Mouse (Mus musculus) neural tube, embryonic 14.5 days (tissue): ENCODE measurements at regions not wholly inside any gene's neighbourhood (a gene's known extent, or its start where the extent isn't known, plus 50 kb on each side); places are given as distances from the start of the nearest gene placed in this dataset.

Source experiments
- ATAC-seq: fragments of 200-750 bp; cut with Nextera tagmentation; 2 replicates; pipeline ENCODE4 v1.8.0; 2017; ENCODE audit warnings: low read depth, mild to moderate bottlenecking, moderate TSS enrichment, moderate library complexity
- H3K27ac ChIP-seq: fragments of 300-500 bp; sonication (generic); 2 replicates; pipeline ENCODE4 v1.5.1; 2014; ENCODE audit warnings: low read depth, mild to moderate bottlenecking, control low read depth, low read length, moderate library complexity, mixed read lengths
- H3K27me3 ChIP-seq: fragments of 300-500 bp; sonication (generic); 2 replicates; pipeline ENCODE4 v1.6.1; 2014; ENCODE audit warnings: low read length; ENCODE audit not compliant: control insufficient read depth, insufficient read depth
- H3K36me3 ChIP-seq: fragments of 300-500 bp; sonication (generic); 2 replicates; pipeline ENCODE4 v1.6.1; 2014; ENCODE audit warnings: low read length, mixed read lengths; ENCODE audit not compliant: control insufficient read depth, insufficient read depth
- H3K4me1 ChIP-seq: fragments of 300-500 bp; sonication (generic); 2 replicates; pipeline ENCODE4 v1.6.1; 2014; ENCODE audit warnings: low read length; ENCODE audit not compliant: control insufficient read depth, insufficient read depth
- H3K4me2 ChIP-seq: fragments of 300-500 bp; sonication (generic); 2 replicates; pipeline ENCODE4 v1.6.1; 2014; ENCODE audit warnings: mild to moderate bottlenecking, low read depth, low read length, control low read depth
- H3K4me3 ChIP-seq: fragments of 300-500 bp; sonication (generic); 2 replicates; pipeline ENCODE4 v1.5.1; 2014; ENCODE audit warnings: low read depth, low read length, control low read depth, mixed read lengths
- H3K9ac ChIP-seq: fragments of 300-500 bp; sonication (generic); replicated peaks from 2 replicates; pipeline ENCODE4 v1.6.1; 2014; ENCODE audit warnings: low read depth, mild to moderate bottlenecking, control low read depth, low read length, mixed read lengths
- H3K9me3 ChIP-seq: fragments of 300-500 bp; sonication (generic); 2 replicates; pipeline ENCODE4 v1.6.1; 2016; ENCODE audit warnings: low read length; ENCODE audit not compliant: control insufficient read depth
- WGBS: fragments of 180-500 bp; shearing (Covaris S2); extraction: QIAGEN DNeasy Blood & Tissue Kit; methylation state at CpG from one replicate; pipeline ENCODE4 v1.1.7; 2014; 5-methylcytosine and 5-hydroxymethylcytosine counted together

DNA sequence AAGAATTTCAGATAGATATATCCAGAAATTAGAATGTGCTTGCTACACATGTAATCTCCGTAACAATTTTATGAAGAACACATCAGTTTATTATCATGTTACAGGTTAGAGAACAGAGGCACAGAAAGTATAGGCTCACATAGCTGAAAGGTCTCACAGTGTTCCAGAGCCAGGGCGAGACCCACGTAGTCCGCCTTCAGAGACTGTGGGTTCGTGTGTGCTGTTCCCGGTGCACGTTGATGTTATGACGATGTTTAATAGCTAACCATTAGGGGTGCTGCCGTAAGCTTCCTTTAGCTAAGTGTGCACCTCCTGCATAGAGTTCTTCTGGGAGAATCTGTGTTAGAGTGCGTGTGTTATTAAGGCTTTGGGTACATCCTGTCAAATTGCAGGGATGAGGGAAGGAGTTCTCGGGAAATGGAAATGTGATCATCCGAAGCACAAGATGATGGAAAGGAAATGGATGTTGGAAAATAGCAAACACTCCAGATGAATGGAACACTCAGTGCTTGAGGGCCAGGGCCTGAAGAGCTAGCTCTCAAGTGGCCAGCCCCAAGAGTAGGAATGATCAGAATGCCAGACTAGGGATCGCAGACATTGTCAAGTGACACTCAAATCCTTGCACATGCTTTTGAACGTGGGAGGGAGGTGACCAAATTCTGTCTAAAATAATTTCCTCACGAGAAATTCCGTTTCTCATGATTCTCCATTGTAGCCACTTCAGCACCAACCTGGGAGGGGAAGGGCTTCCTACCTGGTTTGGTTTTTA is 344.1 kb downstream of the Cd83 start:
- H3K9ac ChIP-seq = no peak overlapping the region

GRCm38 (mm10) chr13:44131916-44132315 is 347.3 kb downstream of the Cd83 start:
- no peaks in the 10 kb centered on the region for H3K36me3 ChIP-seq
- H3K4me2 ChIP-seq = no peak overlapping the region
- no peak overlapping the region for H3K4me3 ChIP-seq
- WGBS = 84% methylated on average over 5 of the region's 5 CpGs
- peaks cover 3% of the 10 kb centered on the region; the same call in 1 of the 2 replicates for H3K4me1 ChIP-seq
- no peak overlapping the region for H3K27ac ChIP-seq
- no peaks in the 10 kb centered on the region for H3K27me3 ChIP-seq
- no peak overlapping the region for H3K9ac ChIP-seq
- no peak for ATAC-seq
- no peaks in the 10 kb centered on the region for H3K9me3 ChIP-seq

More for the DNA sequence above, 344.1 kb downstream of the Cd83 start:
- ATAC-seq = no peak
- no peak overlapping the region for H3K27ac ChIP-seq
- no peaks in the 10 kb centered on the region for H3K36me3 ChIP-seq
- no peak overlapping the region for H3K4me3 ChIP-seq
- H3K4me1 ChIP-seq = peaks cover 3% of the 10 kb centered on the region; the same call in 1 of the 2 replicates
- H3K4me2 ChIP-seq = no peak overlapping the region
- H3K9me3 ChIP-seq = no peaks in the 10 kb centered on the region
- 92% methylated on average over 16 of the region's 16 CpGs for WGBS
- no peaks in the 10 kb centered on the region for H3K27me3 ChIP-seq

- ATAC-seq = no peak
- WGBS = 88% methylated on average over 4 of the region's 4 CpGs
- Histone ChIP-seq H3K27ac (no peak overlapping the region), H3K9ac (no peak overlapping the region), H3K9me3 (no peaks in the 10 kb centered on the region), H3K4me1 (peaks cover 3% of the 10 kb centered on the region; the same call in 1 of the 2 replicates), H3K4me2 (no peak overlapping the region), H3K4me3 (no peak overlapping the region), H3K27me3 (no peaks in the 10 kb centered on the region), H3K36me3 (no peaks in the 10 kb centered on the region)
These were observed 347.9 kb downstream of the Cd83 start for GRCm38 (mm10) chr13:44132510-44132909.

GRCm38 (mm10) chr13:44133436-44133835 is 348.9 kb downstream of the Cd83 start:
- 26% methylated on average over 9 of the region's 9 CpGs for WGBS
- no peak overlapping the region for H3K4me3 ChIP-seq
- no peak for ATAC-seq

GRCm38 (mm10) chr13:44141181-44141580 is 356.6 kb downstream of the Cd83 start:
- Histone ChIP-seq H3K36me3 (no peaks in the 10 kb centered on the region), H3K4me2 (no peak overlapping the region), H3K9ac (no peak overlapping the region), H3K4me1 (no peaks in the 10 kb centered on the region), H3K27ac (no peak overlapping the region), H3K9me3 (no peaks in the 10 kb centered on the region), H3K27me3 (no peaks in the 10 kb centered on the region), H3K4me3 (no peak overlapping the region)
- WGBS = 56% methylated on average over 5 of the region's 5 CpGs
- no peak for ATAC-seq

More at GRCm38 (mm10) chr13:44133436-44133835, 348.9 kb downstream of the Cd83 start:
- H3K9ac ChIP-seq = no peak overlapping the region
- H3K4me2 ChIP-seq = no peak overlapping the region
- peaks cover 3% of the 10 kb centered on the region; the same call in 1 of the 2 replicates for H3K4me1 ChIP-seq
- H3K27ac ChIP-seq = no peak overlapping the region
- H3K36me3 ChIP-seq = no peaks in the 10 kb centered on the region
- H3K27me3 ChIP-seq = no peaks in the 10 kb centered on the region
- H3K9me3 ChIP-seq = no peaks in the 10 kb centered on the region

DNA sequence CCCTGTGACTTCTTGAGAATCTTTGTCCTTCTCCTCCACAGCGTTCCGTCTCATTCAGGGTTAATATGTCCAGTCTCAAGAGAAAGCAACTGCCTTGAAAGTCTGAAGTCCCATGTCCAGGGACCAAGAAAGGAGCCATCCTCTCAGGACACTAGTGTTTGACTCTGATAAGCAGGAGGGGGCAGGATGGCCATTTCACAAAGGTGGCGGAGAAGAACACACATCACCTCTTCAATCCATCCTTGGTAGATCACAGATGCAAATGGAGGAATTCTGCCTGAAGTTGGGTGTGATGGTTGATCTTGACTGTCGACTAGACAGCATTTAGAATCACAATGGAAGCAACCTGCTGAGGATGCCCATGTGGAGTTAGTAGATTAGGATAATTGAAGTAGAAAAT is 360.9 kb downstream of the Cd83 start:
- WGBS = 93% methylated on average over 4 of the region's 4 CpGs
- Histone ChIP-seq H3K9me3 (no peaks in the 10 kb centered on the region), H3K4me2 (no peak overlapping the region), H3K4me1 (no peaks in the 10 kb centered on the region), H3K27ac (no peak overlapping the region), H3K36me3 (no peaks in the 10 kb centered on the region), H3K4me3 (no peak overlapping the region), H3K9ac (no peak overlapping the region), H3K27me3 (no peaks in the 10 kb centered on the region)
- no peak for ATAC-seq

DNA sequence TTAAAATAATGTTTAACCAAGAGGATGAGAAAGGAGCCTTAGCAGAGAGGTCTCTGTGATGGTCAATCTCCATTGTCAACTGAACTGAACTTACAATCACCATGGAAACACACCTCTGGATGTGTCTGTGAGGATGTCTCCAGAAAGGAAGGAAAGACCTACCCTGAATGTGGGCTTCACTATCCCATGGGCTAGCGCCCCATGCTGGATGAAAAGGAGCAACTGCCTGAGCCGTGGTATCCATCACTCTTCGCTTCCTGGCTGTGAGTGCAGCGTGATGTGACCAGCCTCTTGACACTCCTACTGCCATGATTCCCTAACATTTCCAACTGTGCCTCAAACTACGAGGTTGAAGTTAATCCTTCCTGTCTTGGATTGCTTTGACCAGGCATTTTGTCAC is 363.3 kb downstream of the Cd83 start:
- H3K4me3 ChIP-seq = no peak overlapping the region
- H3K4me1 ChIP-seq = no peaks in the 10 kb centered on the region
- H3K27me3 ChIP-seq = no peaks in the 10 kb centered on the region
- H3K4me2 ChIP-seq = no peak overlapping the region
- WGBS = 86% methylated on average over 5 of the region's 5 CpGs
- no peaks in the 10 kb centered on the region for H3K36me3 ChIP-seq
- H3K9ac ChIP-seq = no peak overlapping the region
- H3K9me3 ChIP-seq = no peaks in the 10 kb centered on the region
- no peak for ATAC-seq
- H3K27ac ChIP-seq = no peak overlapping the region

DNA sequence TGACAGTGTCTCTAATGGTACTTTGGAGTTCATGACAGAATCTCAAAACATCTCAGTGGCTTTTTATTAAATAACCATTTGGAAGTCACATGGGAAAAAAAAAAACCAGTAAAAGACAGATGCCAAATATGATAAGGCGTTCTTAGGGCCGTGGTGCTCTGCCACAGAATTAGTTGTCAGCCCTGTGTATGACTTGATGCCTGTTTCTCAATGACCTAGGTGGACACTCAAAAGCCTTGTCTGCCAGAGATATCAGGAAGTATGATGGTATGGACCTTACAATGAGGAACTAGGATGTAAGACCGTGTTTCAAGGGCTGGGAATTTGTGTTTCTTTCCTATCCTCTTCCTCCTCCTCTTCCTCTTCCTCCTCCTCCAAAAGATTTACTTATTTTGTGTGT is 364.9 kb downstream of the Cd83 start:
- Histone ChIP-seq H3K9me3 (no peaks in the 10 kb centered on the region), H3K9ac (no peak overlapping the region), H3K27me3 (no peaks in the 10 kb centered on the region), H3K4me3 (no peak overlapping the region), H3K36me3 (no peaks in the 10 kb centered on the region), H3K4me2 (no peak overlapping the region), H3K27ac (no peak overlapping the region), H3K4me1 (no peaks in the 10 kb centered on the region)
- no peak for ATAC-seq
- WGBS = 85% methylated on average over 3 of the region's 3 CpGs

DNA sequence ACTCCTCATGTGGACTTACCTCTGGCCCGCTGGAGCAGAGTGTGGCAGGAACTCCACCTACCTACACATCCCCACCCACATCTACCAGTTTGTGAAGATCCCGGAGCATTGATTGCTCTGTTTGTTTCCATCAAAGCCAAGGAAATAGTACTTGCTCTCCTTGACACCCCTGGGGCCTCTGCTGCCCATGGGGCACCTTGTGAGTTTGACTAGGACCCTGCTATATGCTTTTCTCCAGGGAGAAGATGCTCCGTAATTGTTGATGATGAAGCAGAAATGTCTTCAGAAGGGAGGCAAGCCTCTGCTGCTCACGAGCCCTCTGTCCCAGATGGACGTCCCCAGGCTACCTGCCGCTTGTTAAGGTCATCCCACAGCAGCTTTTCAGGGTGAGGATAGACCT is 367.0 kb downstream of the Cd83 start:
- ATAC-seq = no peak
- Histone ChIP-seq H3K27me3 (no peaks in the 10 kb centered on the region), H3K36me3 (no peaks in the 10 kb centered on the region), H3K9ac (no peak overlapping the region), H3K4me2 (no peak overlapping the region), H3K27ac (no peak overlapping the region), H3K4me3 (no peak overlapping the region), H3K9me3 (no peaks in the 10 kb centered on the region), H3K4me1 (no peaks in the 10 kb centered on the region)
- 80% methylated on average over 6 of the region's 6 CpGs for WGBS
